Mouse (Mus musculus) kidney, adult 2 months (tissue): ENCODE measurements around the gene Hck.
A peak's percentile ranks its signal among the peaks of the same experiment; 100 is the strongest.

Experiments used
- CTCF ChIP-seq: fragments of 200-500 bp; conservative IDR thresholded peaks from 2 replicates; pipeline ENCODE4 v1.5.1; 2011; ENCODE audit warnings: low read depth, mild to moderate bottlenecking, control low read depth, low read length, moderate library complexity, mixed read lengths; ENCODE audit not compliant: insufficient read depth, insufficient read length
- POLR2A ChIP-seq: fragments of 200-500 bp; IDR thresholded peaks from one replicate; pipeline ENCODE4 v1.6.1; 2011; ENCODE audit warnings: low read depth, low read length, control low read depth

DNA sequence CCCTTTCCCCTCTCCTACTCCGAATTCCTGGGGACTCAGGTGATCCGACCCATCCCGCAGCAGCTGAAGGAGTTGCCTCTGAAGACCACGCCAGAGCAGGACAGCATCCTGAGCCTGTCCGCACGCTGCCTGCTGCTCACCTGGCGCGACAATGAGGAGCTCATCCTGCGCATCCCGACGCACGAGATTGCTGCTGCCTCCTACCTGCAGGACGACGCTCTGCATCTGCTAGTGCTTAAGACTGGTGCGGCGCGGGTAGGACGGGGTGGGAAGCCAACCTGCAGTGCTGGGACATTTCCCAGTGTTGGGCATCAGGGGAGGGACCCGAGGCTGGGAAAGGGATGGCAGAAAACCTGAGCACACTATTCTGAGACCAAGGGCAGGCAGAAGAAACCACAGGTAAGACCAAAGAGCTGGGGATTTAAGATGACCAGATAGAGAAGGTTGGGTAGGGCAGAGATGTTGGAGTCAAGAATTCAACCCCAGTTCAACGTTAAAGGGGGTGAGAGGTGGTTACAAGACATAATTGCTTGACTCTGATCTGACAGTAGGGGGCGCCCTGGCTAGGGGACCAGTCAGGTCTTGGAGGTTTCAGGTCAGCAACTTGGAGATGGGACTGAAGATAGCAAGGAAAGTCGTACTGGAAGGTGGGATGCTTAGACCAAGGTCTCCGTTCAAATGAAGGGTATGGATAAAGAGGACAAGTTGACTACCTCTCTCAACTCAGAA lies 37.3 kb upstream of the Hck start:
- peak; percentile 74 for TF ChIP-seq CTCF
- TF ChIP-seq POLR2A: no peak
